Mouse (Mus musculus): Measurements from ENCODE around the gene Fbxw11. TPM values are rescaled to one million over a fixed set of nuclear protein-coding genes. Genes with fewer than 3 reads are reported as not detected.

Fbxw11 gene
- polyA plus RNA-seq, 1 experiment from 2014 or later: 84.9 TPM

GRCm38 (mm10) chr11:32718979-32719378 is 76.5 kb downstream of the Fbxw11 start:
- no peak for ATAC-seq (ENCODE audit: borderline replicate concordance, extremely low read depth, low FRiP score, low TSS enrichment)
- WGBS: 85% methylated on average over 4 of the region's 4 CpGs
- H3K4me2 ChIP-seq: no peak overlapping the region
- no peaks in the 10 kb centered on the region for H3K27me3 ChIP-seq
- peaks cover 10% of the 10 kb centered on the region for H3K36me3 ChIP-seq
- H3K9me3 ChIP-seq: no peaks in the 10 kb centered on the region
- H3K4me1 ChIP-seq: peaks cover 3% of the 10 kb centered on the region; the same call in 1 of the 2 replicates
- no peak overlapping the region for H3K27ac ChIP-seq
- H3K9ac ChIP-seq: no peak overlapping the region
- no peak overlapping the region for H3K4me3 ChIP-seq

- Histone ChIP-seq H3K27me3 (no peaks in the 10 kb centered on the region), H3K4me2 (no peak overlapping the region), H3K36me3 (peaks cover 18% of the 10 kb centered on the region), H3K4me3 (no peak overlapping the region), H3K9ac (no peak overlapping the region), H3K4me1 (0 out of 2 replicates have a peak, but pooled peaks cover 5% of the 10 kb centered on the region), H3K9me3 (no peaks in the 10 kb centered on the region), H3K27ac (no peak overlapping the region)
- no peak for ATAC-seq (ENCODE audit: borderline replicate concordance, extremely low read depth, low FRiP score, low TSS enrichment)
- WGBS: 90% methylated on average over 5 of the region's 5 CpGs
These were observed 80.1 kb downstream of the Fbxw11 start for GRCm38 (mm10) chr11:32722653-32723052.

- Histone ChIP-seq H3K4me3 (no peak overlapping the region), H3K27ac (no peak overlapping the region), H3K9ac (no peak overlapping the region), H3K27me3 (no peaks in the 10 kb centered on the region), H3K4me1 (0 out of 2 replicates have a peak, but pooled peaks cover 5% of the 10 kb centered on the region), H3K9me3 (no peaks in the 10 kb centered on the region), H3K4me2 (no peak overlapping the region), H3K36me3 (peaks cover 18% of the 10 kb centered on the region)
- WGBS: 76% methylated on average over 2 of the region's 2 CpGs
- no peak for ATAC-seq (ENCODE audit: borderline replicate concordance, extremely low read depth, low FRiP score, low TSS enrichment)
These were observed 80.8 kb downstream of the Fbxw11 start for GRCm38 (mm10) chr11:32723287-32723686.

GRCm38 (mm10) chr11:32725171-32725570 is 82.6 kb downstream of the Fbxw11 start:
- no peak overlapping the region for H3K4me2 ChIP-seq
- 78% methylated on average over 9 of the region's 9 CpGs for WGBS
- peaks cover 11% of the 10 kb centered on the region; the same call in 1 of the 2 replicates for H3K4me1 ChIP-seq
- H3K27me3 ChIP-seq: no peaks in the 10 kb centered on the region
- H3K36me3 ChIP-seq: peaks cover 17% of the 10 kb centered on the region
- no peak for ATAC-seq (ENCODE audit: borderline replicate concordance, extremely low read depth, low FRiP score, low TSS enrichment)
- H3K4me3 ChIP-seq: no peak overlapping the region
- no peak overlapping the region for H3K9ac ChIP-seq
- no peak overlapping the region for H3K27ac ChIP-seq
- no peaks in the 10 kb centered on the region for H3K9me3 ChIP-seq

- WGBS: 50% methylated on average over 5 of the region's 5 CpGs
These were observed 89.9 kb downstream of the Fbxw11 start for GRCm38 (mm10) chr11:32732467-32732866.

GRCm38 (mm10) chr11:32733195-32733594 is 90.7 kb downstream of the Fbxw11 start:
- Histone ChIP-seq H3K36me3 (peaks cover 57% of the 10 kb centered on the region), H3K9ac (no peak overlapping the region), H3K4me3 (no peak overlapping the region), H3K27ac (no peak overlapping the region), H3K4me1 (peaks cover 6% of the 10 kb centered on the region; the same call in 1 of the 2 replicates), H3K4me2 (no peak overlapping the region), H3K9me3 (no peaks in the 10 kb centered on the region), H3K27me3 (no peaks in the 10 kb centered on the region)
- no peak for ATAC-seq (ENCODE audit: borderline replicate concordance, extremely low read depth, low FRiP score, low TSS enrichment)
- WGBS: 91% methylated on average over 6 of the region's 6 CpGs

More at GRCm38 (mm10) chr11:32732467-32732866, 89.9 kb downstream of the Fbxw11 start:
- no peak overlapping the region for H3K4me2 ChIP-seq
- H3K27ac ChIP-seq: no peak overlapping the region
- no peaks in the 10 kb centered on the region for H3K9me3 ChIP-seq
- peaks cover 49% of the 10 kb centered on the region for H3K36me3 ChIP-seq
- H3K4me3 ChIP-seq: no peak overlapping the region
- peaks cover 6% of the 10 kb centered on the region; the same call in 1 of the 2 replicates for H3K4me1 ChIP-seq
- no peak for ATAC-seq (ENCODE audit: borderline replicate concordance, extremely low read depth, low FRiP score, low TSS enrichment)
- H3K27me3 ChIP-seq: no peaks in the 10 kb centered on the region
- H3K9ac ChIP-seq: no peak overlapping the region

GRCm38 (mm10) chr11:32736371-32736770 is 93.8 kb downstream of the Fbxw11 start:
- H3K27me3 ChIP-seq: no peaks in the 10 kb centered on the region
- ATAC-seq (ENCODE audit: borderline replicate concordance, extremely low read depth, low FRiP score, low TSS enrichment): no peak
- WGBS: 81% methylated on average over 2 of the region's 2 CpGs
- no peaks in the 10 kb centered on the region for H3K4me1 ChIP-seq
- H3K9ac ChIP-seq: no peak overlapping the region
- H3K4me3 ChIP-seq: no peak overlapping the region
- peaks cover 81% of the 10 kb centered on the region for H3K36me3 ChIP-seq
- no peak overlapping the region for H3K27ac ChIP-seq
- no peaks in the 10 kb centered on the region for H3K9me3 ChIP-seq
- no peak overlapping the region for H3K4me2 ChIP-seq

- no peak overlapping the region for H3K4me2 ChIP-seq
- no peak overlapping the region for H3K27ac ChIP-seq
- H3K9me3 ChIP-seq: no peaks in the 10 kb centered on the region
- H3K4me3 ChIP-seq: no peak overlapping the region
- H3K4me1 ChIP-seq: no peaks in the 10 kb centered on the region
- peaks cover 88% of the 10 kb centered on the region for H3K36me3 ChIP-seq
- WGBS: 78% methylated on average over 5 of the region's 5 CpGs
- no peak overlapping the region for H3K9ac ChIP-seq
- ATAC-seq (ENCODE audit: borderline replicate concordance, extremely low read depth, low FRiP score, low TSS enrichment): no peak
- no peaks in the 10 kb centered on the region for H3K27me3 ChIP-seq
These were observed 95.2 kb downstream of the Fbxw11 start for GRCm38 (mm10) chr11:32737729-32738128.

GRCm38 (mm10) chr11:32743891-32744290 is 101.4 kb downstream of the Fbxw11 start:
- peaks cover 77% of the 10 kb centered on the region for H3K36me3 ChIP-seq
- no peak overlapping the region for H3K4me3 ChIP-seq
- no peak for ATAC-seq (ENCODE audit: borderline replicate concordance, extremely low read depth, low FRiP score, low TSS enrichment)
- no peaks in the 10 kb centered on the region for H3K9me3 ChIP-seq
- no peaks in the 10 kb centered on the region for H3K4me1 ChIP-seq
- H3K27ac ChIP-seq: no peak overlapping the region
- no peak overlapping the region for H3K4me2 ChIP-seq
- H3K9ac ChIP-seq: no peak overlapping the region
- H3K27me3 ChIP-seq: no peaks in the 10 kb centered on the region
- WGBS: 66% methylated on average over 5 of the region's 5 CpGs

- no peaks in the 10 kb centered on the region for H3K27me3 ChIP-seq
- 87% methylated on average over 7 of the region's 7 CpGs for WGBS
- no peaks in the 10 kb centered on the region for H3K9me3 ChIP-seq
- peaks cover 71% of the 10 kb centered on the region for H3K36me3 ChIP-seq
- H3K4me3 ChIP-seq: no peak overlapping the region
- no peak overlapping the region for H3K27ac ChIP-seq
- no peak overlapping the region for H3K4me2 ChIP-seq
- H3K9ac ChIP-seq: no peak overlapping the region
- no peaks in the 10 kb centered on the region for H3K4me1 ChIP-seq
- ATAC-seq (ENCODE audit: borderline replicate concordance, extremely low read depth, low FRiP score, low TSS enrichment): no peak
These were observed 101.9 kb downstream of the Fbxw11 start for GRCm38 (mm10) chr11:32744463-32744862.

GRCm38 (mm10) chr11:32745466-32745865 is 102.9 kb downstream of the Fbxw11 start:
- 87% methylated on average over 4 of the region's 4 CpGs for WGBS
- H3K4me3 ChIP-seq: no peak overlapping the region
- ATAC-seq (ENCODE audit: borderline replicate concordance, extremely low read depth, low FRiP score, low TSS enrichment): no peak
- no peak overlapping the region for H3K27ac ChIP-seq
- no peak overlapping the region for H3K4me2 ChIP-seq
- H3K4me1 ChIP-seq: no peaks in the 10 kb centered on the region
- peaks cover 63% of the 10 kb centered on the region for H3K36me3 ChIP-seq
- H3K9ac ChIP-seq: no peak overlapping the region
- no peaks in the 10 kb centered on the region for H3K9me3 ChIP-seq
- H3K27me3 ChIP-seq: no peaks in the 10 kb centered on the region

GRCm38 (mm10) chr11:32746036-32746435 is 103.5 kb downstream of the Fbxw11 start:
- Histone ChIP-seq H3K9ac (no peak overlapping the region), H3K4me2 (no peak overlapping the region), H3K9me3 (no peaks in the 10 kb centered on the region), H3K4me1 (no peaks in the 10 kb centered on the region), H3K27ac (no peak overlapping the region), H3K4me3 (no peak overlapping the region), H3K36me3 (peaks cover 58% of the 10 kb centered on the region), H3K27me3 (no peaks in the 10 kb centered on the region)
- no peak for ATAC-seq (ENCODE audit: borderline replicate concordance, extremely low read depth, low FRiP score, low TSS enrichment)
- WGBS: 46% methylated on average over 5 of the region's 5 CpGs

GRCm38 (mm10) chr11:32746475-32746874 is 104.0 kb downstream of the Fbxw11 start:
- WGBS: 55% methylated on average over 3 of the region's 3 CpGs
- no peak for ATAC-seq (ENCODE audit: borderline replicate concordance, extremely low read depth, low FRiP score, low TSS enrichment)

More at GRCm38 (mm10) chr11:32746475-32746874, 104.0 kb downstream of the Fbxw11 start:
- Histone ChIP-seq H3K9me3 (no peaks in the 10 kb centered on the region), H3K4me2 (no peak overlapping the region), H3K27ac (no peak overlapping the region), H3K4me1 (no peaks in the 10 kb centered on the region), H3K4me3 (no peak overlapping the region), H3K9ac (no peak overlapping the region), H3K36me3 (peaks cover 55% of the 10 kb centered on the region), H3K27me3 (no peaks in the 10 kb centered on the region)
